Mouse (Mus musculus) lung, embryonic 14.5 days (tissue): ENCODE measurements around the gene Farsa. TPM values are rescaled to one million over a fixed set of nuclear protein-coding genes. Genes with fewer than 3 reads are reported as not detected.

Experiments
- ATAC-seq: fragments of 200-750 bp; cut with Nextera tagmentation; 2 replicates; pipeline ENCODE4 v1.8.0; 2017; ENCODE audit warnings: mild to moderate bottlenecking, moderate TSS enrichment, moderate library complexity; ENCODE audit not compliant: insufficient read depth
- DNase-seq: peaks from one replicate; pipeline ENCODE4 v3.0.0-alpha.2; 2015
- H3K27ac ChIP-seq: fragments of 300-500 bp; sonication (generic); 2 replicates; pipeline ENCODE4 v1.5.1; 2014; ENCODE audit warnings: low read depth, mild to moderate bottlenecking, moderate library complexity
- H3K27me3 ChIP-seq: fragments of 300-500 bp; sonication (generic); 2 replicates; pipeline ENCODE4 v1.6.1; 2014; ENCODE audit warnings: low read length, control low read depth; ENCODE audit not compliant: insufficient read depth
- H3K36me3 ChIP-seq: fragments of 300-500 bp; sonication (generic); 2 replicates; pipeline ENCODE4 v1.6.1; 2014; ENCODE audit warnings: control low read depth; ENCODE audit not compliant: insufficient read depth
- H3K4me1 ChIP-seq: fragments of 300-500 bp; sonication (generic); 2 replicates; pipeline ENCODE4 v1.6.1; 2014; ENCODE audit warnings: antibody characterized with exemption, control low read depth; ENCODE audit not compliant: insufficient read depth
- H3K4me2 ChIP-seq: fragments of 300-500 bp; sonication (generic); 2 replicates; pipeline ENCODE4 v1.6.1; 2014; ENCODE audit warnings: mild to moderate bottlenecking
- H3K4me3 ChIP-seq: fragments of 300-500 bp; sonication (generic); 2 replicates; pipeline ENCODE4 v1.5.1; 2014; ENCODE audit warnings: low read depth, low read length
- H3K9ac ChIP-seq: fragments of 300-500 bp; sonication (generic); 2 replicates; pipeline ENCODE4 v1.6.1; 2014
- H3K9me3 ChIP-seq: fragments of 300-500 bp; sonication (generic); 2 replicates; pipeline ENCODE4 v1.6.1; 2016; ENCODE audit warnings: low read depth, low read length, control low read depth
- CTCF ChIP-seq: IDR thresholded peaks from 2 replicates; pipeline ENCODE4 v1.5.1; 2016; ENCODE audit warnings: antibody characterized with exemption, low read depth
- WGBS: fragments of 180-500 bp; shearing (Covaris S2); extraction: QIAGEN DNeasy Blood & Tissue Kit; methylation state at CpG from one replicate; pipeline ENCODE4 v1.1.7; 2014; 5-methylcytosine and 5-hydroxymethylcytosine counted together
- polyA plus RNA-seq: library from polyadenylated mRNA; unstranded; fragments of >200 nt; fragmentation: Nextera tagmentation; extraction: Ambion mirVana; gene quantifications from 2 replicates; pipeline ENCODE4 v1.2.1, GENCODE M21; 2014

Gene Farsa
- polyA plus RNA-seq, 1 experiment from 2014 or later, result 103 TPM

DNA sequence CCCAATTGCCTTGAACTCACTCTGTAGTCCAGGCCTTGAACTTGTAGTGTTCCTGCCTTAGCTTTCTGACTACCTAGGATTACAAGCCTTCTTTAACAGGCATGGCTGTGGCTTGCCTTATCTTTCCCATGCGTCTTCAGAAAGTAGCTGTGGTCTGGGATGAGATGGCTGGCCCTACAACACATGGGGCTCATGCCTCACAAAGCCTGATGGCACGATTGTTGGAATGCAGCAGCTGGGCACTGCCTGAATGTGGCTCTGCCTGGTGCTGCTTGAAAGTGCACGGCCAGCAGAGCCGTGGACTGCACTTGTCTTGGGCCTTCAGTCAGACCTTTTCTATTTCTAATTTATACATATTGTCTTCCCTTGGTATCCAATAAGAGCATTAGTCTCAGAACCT, 27.9 kb downstream of the Farsa start:
- WGBS, result 84% methylated on average over 4 of the region's 4 CpGs
- no peak overlapping the region for H3K4me2 ChIP-seq
- TF ChIP-seq CTCF, result no peak
- peaks cover 34% of the 10 kb centered on the region for H3K36me3 ChIP-seq
- H3K9ac ChIP-seq, result no peak overlapping the region
- H3K27ac ChIP-seq, result no peak overlapping the region
- H3K4me1 ChIP-seq, result no peaks in the 10 kb centered on the region
- ATAC-seq, result no peak
- no peaks in the 10 kb centered on the region for H3K9me3 ChIP-seq
- no peak for DNase-seq
- no peaks in the 10 kb centered on the region for H3K27me3 ChIP-seq
- no peak overlapping the region for H3K4me3 ChIP-seq

DNA sequence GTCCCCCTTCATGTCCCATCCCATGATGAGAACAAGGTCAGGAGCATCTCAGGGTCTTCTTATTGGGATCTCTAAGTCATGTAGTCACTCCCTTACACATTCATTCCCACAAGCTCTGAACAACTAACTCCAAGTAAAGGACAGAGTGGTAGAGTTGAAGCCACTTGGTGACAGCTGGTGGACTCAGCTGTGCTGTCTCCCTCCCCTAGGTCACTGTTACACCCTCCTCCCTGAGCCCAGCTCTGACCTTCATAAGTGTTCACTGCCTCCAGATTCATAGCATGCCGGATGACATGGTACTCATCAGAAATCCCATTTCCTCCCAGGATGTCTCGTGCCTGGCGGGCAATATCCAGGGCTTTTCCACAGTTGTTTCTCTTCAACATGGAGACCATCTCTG, 31.5 kb downstream of the Farsa start:
- TF ChIP-seq CTCF, result no peak
- H3K36me3 ChIP-seq, result peaks cover 41% of the 10 kb centered on the region
- H3K27ac ChIP-seq, result no peak overlapping the region
- H3K9ac ChIP-seq, result no peak overlapping the region
- no peaks in the 10 kb centered on the region for H3K27me3 ChIP-seq
- H3K9me3 ChIP-seq, result no peaks in the 10 kb centered on the region
- peaks cover 9% of the 10 kb centered on the region; the same call in 1 of the 2 replicates for H3K4me1 ChIP-seq
- H3K4me2 ChIP-seq, result no peak overlapping the region
- WGBS, result 88% methylated on average over 3 of the region's 3 CpGs
- no peak overlapping the region for H3K4me3 ChIP-seq
- DNase-seq (no peak), ATAC-seq (no peak)

DNA sequence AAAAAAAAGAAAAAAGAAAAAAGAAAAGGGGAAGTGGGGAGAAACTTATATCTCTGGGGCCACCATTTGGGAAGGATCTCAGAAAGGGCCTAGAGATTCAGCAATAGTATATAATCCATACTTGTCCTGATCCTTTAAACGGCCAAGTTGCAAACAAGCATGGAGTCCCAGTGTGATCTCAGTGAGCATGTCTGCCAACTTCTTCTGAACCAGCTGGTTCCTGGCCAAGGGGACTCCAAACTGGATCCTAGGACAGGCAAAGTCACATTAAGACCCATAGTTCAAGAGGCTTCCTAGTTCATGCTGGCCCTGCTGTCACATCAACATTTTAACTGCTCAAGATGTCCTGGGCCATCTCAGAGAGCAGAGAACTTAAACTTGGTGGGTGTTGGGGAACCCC, 32.4 kb downstream of the Farsa start:
- Histone ChIP-seq H3K27me3 (no peaks in the 10 kb centered on the region), H3K9ac (no peak overlapping the region), H3K9me3 (no peaks in the 10 kb centered on the region), H3K4me3 (no peak overlapping the region), H3K36me3 (peaks cover 41% of the 10 kb centered on the region), H3K4me2 (no peak overlapping the region), H3K27ac (no peak overlapping the region), H3K4me1 (peaks cover 9% of the 10 kb centered on the region; the same call in 1 of the 2 replicates)
- no peak for TF ChIP-seq CTCF
- 93% methylated on average over 1 of the region's 1 CpGs for WGBS
- DNase-seq (no peak), ATAC-seq (no peak)

DNA sequence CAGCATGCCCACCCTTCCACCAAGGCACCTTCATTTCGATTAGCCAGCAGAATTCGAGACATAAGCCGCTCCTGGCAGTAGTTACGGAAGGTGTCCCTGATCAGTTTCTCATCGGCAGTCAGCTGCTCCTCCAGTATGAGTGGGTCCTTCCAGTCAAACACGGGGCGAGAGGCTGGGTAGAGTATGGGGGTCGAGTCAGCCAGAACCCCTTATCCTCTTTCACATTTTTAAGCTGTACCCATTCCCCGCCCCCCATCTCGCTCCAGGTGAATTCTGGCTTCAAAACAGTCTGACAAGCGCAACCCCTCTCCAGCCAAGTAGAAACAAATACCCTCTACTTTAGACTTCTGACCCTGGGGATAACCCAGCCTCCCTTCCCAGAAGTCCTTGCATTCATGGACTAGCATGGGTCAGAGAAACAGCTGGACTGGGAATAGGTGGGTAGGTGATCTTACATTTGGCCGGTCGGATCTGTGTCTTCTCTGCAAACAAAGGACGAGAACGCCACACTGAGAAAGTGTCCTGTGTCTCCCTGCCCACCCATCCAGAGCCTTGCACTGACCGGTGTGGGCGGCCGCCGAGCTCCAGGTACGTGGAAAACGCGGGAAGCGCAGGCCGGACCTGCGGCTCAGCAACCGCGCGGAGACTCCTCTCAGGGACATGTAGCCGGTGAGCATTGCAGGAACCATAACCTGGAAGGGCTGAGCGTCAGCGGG, 36.4 kb downstream of the Farsa start:
- peaks cover 9% of the 10 kb centered on the region; the same call in 1 of the 2 replicates for H3K4me1 ChIP-seq
- peak; percentile 70; the same call in 1 of the 2 replicates for ATAC-seq
- WGBS, result 8% methylated on average over 31 of the region's 31 CpGs
- H3K4me3 ChIP-seq, result peak overlapping the region; percentile 75
- peak overlapping the region; percentile 94 for H3K4me2 ChIP-seq
- no peaks in the 10 kb centered on the region for H3K27me3 ChIP-seq
- H3K9ac ChIP-seq, result peak overlapping the region; percentile 69
- H3K9me3 ChIP-seq, result no peaks in the 10 kb centered on the region
- no peak for TF ChIP-seq CTCF
- peak overlapping the region; percentile 30; the same call in 1 of the 2 replicates for H3K27ac ChIP-seq
- peaks cover 19% of the 10 kb centered on the region; the same call in 1 of the 2 replicates for H3K36me3 ChIP-seq
- no peak for DNase-seq

DNA sequence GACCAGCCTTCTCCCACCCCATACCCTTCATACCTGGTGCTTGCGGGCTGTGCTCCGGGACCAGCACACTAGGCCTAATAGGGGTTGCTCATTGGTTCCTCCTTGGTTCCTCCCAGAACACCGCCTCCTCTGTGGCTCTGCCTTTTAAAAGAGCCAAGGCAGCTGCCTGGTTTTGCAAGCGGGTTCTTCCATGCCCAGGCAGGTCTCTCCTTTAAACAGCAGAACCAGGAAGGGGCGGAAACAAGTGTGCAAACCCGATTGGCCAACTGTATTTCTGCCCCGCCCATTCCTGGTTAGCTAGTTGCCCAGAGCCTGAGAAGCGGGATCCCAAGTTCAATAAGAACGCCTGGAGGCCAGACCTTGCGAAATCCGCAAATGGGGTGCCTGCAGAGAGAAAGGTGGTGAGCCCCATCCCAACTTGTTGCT, 36.9 kb downstream of the Farsa start, which contains the start of gene Gcdh:
Gcdh (minus strand) TSS at position 213 of the 426 bp plus-strand sequence.
- no peak for TF ChIP-seq CTCF
- DNase-seq, result peak; percentile 97
- H3K27ac ChIP-seq, result peak within 1 kb of the TSS; percentile 30; the same call in 1 of the 2 replicates
- peak within 1 kb of the TSS; percentile 69 for H3K9ac ChIP-seq
- H3K36me3 ChIP-seq, result peaks cover 14% of the 10 kb centered on the region; the same call in 1 of the 2 replicates
- H3K27me3 ChIP-seq, result no peaks in the 10 kb centered on the region
- H3K9me3 ChIP-seq, result no peaks in the 10 kb centered on the region
- WGBS, result under 1% methylated on average over 11 of the region's 11 CpGs
- H3K4me3 ChIP-seq, result peak within 1 kb of the TSS; percentile 75
- peak; percentile 99 for ATAC-seq
- peaks cover 9% of the 10 kb centered on the region; the same call in 1 of the 2 replicates for H3K4me1 ChIP-seq
- H3K4me2 ChIP-seq, result peak within 1 kb of the TSS; percentile 94

DNA sequence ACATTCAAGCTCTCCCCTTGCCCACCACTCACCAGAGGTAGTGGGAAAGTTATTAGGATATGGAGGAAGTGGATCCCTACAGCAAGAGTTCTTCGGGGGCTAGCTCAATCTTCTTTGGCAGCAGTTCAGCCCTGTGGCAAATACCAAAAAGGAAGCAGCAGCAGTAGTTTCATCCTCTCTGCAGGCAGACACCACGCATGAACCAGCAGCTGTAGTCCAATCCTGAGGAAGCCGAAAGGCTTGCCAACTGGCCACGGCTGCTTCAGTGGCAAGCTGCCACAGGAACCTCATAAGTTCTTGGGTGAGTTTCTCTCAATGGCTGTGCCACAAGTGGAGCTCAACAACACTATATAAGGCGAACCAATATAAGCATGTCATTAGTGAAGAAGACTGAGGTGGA, 39.2 kb downstream of the Farsa start:
- no peak overlapping the region for H3K4me2 ChIP-seq
- no peak overlapping the region for H3K27ac ChIP-seq
- no peak for DNase-seq
- no peaks in the 10 kb centered on the region for H3K36me3 ChIP-seq
- no peak overlapping the region for H3K9ac ChIP-seq
- TF ChIP-seq CTCF, result no peak
- no peak for ATAC-seq
- 81% methylated on average over 5 of the region's 5 CpGs for WGBS
- H3K4me1 ChIP-seq, result peaks cover 9% of the 10 kb centered on the region; the same call in 1 of the 2 replicates
- H3K27me3 ChIP-seq, result no peaks in the 10 kb centered on the region
- H3K4me3 ChIP-seq, result no peak overlapping the region
- no peaks in the 10 kb centered on the region for H3K9me3 ChIP-seq

DNA sequence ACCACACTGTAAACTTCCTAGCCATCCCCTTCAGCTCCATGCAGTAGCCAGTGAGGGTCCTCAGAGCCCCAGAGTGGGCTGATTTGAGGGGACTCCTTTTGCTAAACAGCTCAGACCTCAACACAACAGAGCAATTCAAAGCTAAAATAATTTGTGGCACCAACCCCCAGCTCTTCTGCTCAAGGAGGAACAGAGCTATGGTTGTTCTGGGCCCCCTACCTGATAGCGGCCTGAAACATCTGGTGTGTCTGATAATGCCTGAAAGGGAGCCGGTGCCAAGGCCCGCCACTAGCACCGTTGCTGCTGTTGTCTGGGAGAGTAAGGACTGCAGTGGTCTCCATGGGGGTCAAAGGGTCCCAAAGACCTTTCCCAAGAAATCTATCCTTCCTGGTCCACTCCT, 44.3 kb downstream of the Farsa start:
- no peak for ATAC-seq
- H3K4me1 ChIP-seq, result no peaks in the 10 kb centered on the region
- no peak for TF ChIP-seq CTCF
- no peak overlapping the region; the same call in 1 of the 2 replicates for H3K27ac ChIP-seq
- no peak for DNase-seq
- H3K4me2 ChIP-seq, result no peak overlapping the region; the same call in 1 of the 2 replicates
- no peak overlapping the region for H3K4me3 ChIP-seq
- H3K9ac ChIP-seq, result no peak overlapping the region
- no peaks in the 10 kb centered on the region for H3K9me3 ChIP-seq
- H3K36me3 ChIP-seq, result no peaks in the 10 kb centered on the region
- WGBS, result 45% methylated on average over 4 of the region's 4 CpGs
- H3K27me3 ChIP-seq, result no peaks in the 10 kb centered on the region
